Mouse (Mus musculus) gastrocnemius, postnatal 36 days (tissue): Measurements from ENCODE around the gene Vsx2. TPM values are rescaled to one million over a fixed set of nuclear protein-coding genes. Genes with fewer than 3 reads are reported as not detected.

Experiments used
- DNase-seq, 2 experiments: peaks; one replicate each; pipeline ENCODE4 v3.0.0; 2022
- intact Hi-C: fragments of 180-260 bp; cut with DNase I; formaldehyde crosslinking; loops from one replicate; pipeline ENCODE4 v1.15.1; 2025
- total RNA-seq, 2 experiments: library from RNA; stranded (reverse); gene quantifications; 2 replicates each; pipeline ENCODE4 v1.2.3; 2021

The Vsx2 gene
- total RNA-seq, 2 experiments from 2014 or later = not detected

- intact Hi-C loops = no loop called here
- DNase-seq = no peak
Observed at GRCm38 (mm10) chr12:84571466-84572340, 2.1 kb downstream of the Vsx2 start.

- DNase-seq = no peak
- intact Hi-C loops = no loop called here
Observed at GRCm38 (mm10) chr12:84572341-84572720, 2.8 kb downstream of the Vsx2 start.

GRCm38 (mm10) chr12:84573094-84573493 is 3.5 kb downstream of the Vsx2 start:
- intact Hi-C loops = no loop called here

GRCm38 (mm10) chr12:84577768-84578439 is 8.3 kb downstream of the Vsx2 start:
- DNase-seq = no peak
- intact Hi-C loops = no loop called here

More at GRCm38 (mm10) chr12:84573094-84573493, 3.5 kb downstream of the Vsx2 start:
- no peak for DNase-seq

- intact Hi-C loops = no loop called here
Observed at GRCm38 (mm10) chr12:84578440-84578770, 8.8 kb downstream of the Vsx2 start.

DNA sequence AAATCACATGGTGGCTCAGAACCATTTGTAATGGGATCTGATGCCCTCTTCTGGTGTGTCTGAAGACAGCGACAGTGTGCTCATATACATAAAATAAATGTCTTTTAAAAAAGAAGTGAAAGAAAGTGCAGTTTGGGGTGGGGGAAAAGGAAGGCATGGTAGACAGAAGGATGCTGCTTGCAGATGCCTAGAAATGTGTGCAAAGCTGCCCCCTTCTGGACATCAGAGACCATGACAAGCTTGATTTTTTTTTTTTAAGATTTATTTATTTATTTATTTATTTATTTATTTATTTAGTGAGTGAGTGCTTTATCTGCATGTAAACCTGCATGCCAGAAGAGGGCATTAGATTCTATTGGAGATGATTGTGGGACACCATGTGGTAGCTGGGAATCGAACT is 11.7 kb downstream of the Vsx2 start:
- intact Hi-C loops = no loop called here

More at GRCm38 (mm10) chr12:84578440-84578770, 8.8 kb downstream of the Vsx2 start:
- no peak for DNase-seq

DNA sequence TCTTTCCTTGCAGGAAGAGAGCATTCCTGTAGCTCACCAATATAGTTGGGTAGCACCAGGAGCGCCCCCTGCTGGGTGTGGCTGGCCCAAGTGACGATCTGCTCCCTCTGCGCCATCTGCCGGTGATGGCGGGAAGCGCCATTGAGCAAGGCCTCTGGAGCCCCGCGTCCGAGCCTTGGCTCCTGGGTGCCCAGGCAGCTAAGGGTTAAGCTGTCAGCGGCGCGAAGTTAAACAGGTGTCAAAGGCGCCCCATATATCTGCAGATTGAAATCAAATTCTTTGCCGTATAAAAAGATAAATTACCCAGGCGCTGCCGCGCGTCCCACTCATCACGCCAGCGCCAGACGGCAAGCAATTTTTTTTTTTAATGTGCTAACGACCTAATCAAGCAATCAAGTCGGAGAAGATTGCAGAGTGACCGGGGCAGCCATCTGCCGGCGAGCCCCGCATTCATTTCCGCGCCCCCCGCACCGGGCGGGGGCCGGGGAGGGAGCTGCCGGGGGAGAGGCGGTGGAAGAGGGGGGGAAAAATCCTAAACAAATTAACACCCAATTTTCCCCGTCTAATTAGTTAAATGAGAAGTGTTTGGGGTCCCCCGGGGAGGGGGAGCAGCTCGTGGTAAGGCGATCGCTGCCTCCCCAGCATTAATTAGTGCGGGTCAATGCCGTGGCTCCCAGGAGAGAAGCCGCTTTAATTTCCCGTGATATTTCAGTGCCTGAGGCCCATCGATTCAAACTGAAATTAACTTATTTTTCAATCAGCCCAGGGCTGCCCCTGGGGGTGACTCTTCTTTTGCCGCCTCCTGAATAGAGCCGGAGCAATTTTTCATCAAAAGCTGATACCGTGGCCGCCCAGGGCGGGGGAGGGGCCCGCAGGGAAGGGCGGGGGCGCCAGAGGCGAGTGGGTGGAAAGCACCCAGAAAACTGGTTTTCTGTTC is 20.5 kb downstream of the Vsx2 start:
- intact Hi-C loops = loop anchor here (2.0 to 5.0 kb wide), 2 partner anchors 48 to 119 kb away; no protein-coding TSS in a partner anchor
- peak; percentile 89 for DNase-seq

More for the DNA sequence above, 11.7 kb downstream of the Vsx2 start:
- no peak for DNase-seq

GRCm38 (mm10) chr12:84598324-84598723 is 28.8 kb downstream of the Vsx2 start:
- intact Hi-C loops = no loop called here

GRCm38 (mm10) chr12:84604001-84604400 is 34.4 kb downstream of the Vsx2 start:
- no peak for DNase-seq

More at GRCm38 (mm10) chr12:84598324-84598723, 28.8 kb downstream of the Vsx2 start:
- no peak for DNase-seq

GRCm38 (mm10) chr12:84605860-84606259 is 36.3 kb downstream of the Vsx2 start:
- DNase-seq = no peak
- intact Hi-C loops = no loop called here

More at GRCm38 (mm10) chr12:84604001-84604400, 34.4 kb downstream of the Vsx2 start:
- intact Hi-C loops = no loop called here

DNA sequence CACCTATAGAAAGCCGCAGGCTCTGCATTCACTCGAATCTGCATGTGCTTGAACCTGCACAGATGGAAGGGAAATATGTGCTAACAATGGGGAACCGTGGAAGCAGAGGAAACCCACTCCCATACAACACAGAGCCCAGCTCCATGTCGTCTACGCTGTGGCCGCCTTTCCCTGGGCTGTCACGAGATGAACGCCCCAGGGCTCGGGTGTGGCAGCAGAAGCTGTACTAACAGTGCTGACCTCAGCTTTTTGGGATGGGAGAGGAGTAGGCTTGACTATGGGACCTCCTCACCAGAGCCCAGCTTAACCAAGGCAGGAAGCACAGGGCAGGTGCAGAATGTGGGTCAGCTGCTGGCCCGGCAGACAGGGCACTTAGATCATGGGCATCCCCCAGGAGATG is 42.2 kb downstream of the Vsx2 start:
- intact Hi-C loops = no loop called here
- no peak for DNase-seq

- intact Hi-C loops = no loop called here
- DNase-seq = no peak
Observed at GRCm38 (mm10) chr12:84612518-84612917, 43.0 kb downstream of the Vsx2 start.

DNA sequence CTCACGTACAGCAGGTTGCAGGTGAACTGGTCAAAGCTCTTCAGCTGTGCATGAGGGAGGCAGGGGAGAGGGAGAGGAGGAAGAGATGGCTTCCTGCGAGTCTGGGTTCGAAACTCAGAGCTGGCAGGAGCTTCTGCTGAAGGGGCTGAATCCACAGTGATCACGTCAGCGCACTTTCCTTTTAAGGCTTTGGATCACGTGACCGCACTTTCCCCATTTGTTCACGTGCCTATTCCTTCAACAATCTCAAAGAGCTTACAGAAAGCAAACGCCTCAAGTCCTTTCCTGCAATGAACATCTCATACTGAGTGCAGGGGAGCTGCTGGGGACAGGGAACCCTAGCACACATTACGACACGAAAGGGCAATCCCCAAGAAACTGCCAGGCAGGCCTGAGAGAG is 44.4 kb downstream of the Vsx2 start:
- intact Hi-C loops = no loop called here
- DNase-seq = no peak

GRCm38 (mm10) chr12:84614524-84614923 is 45.0 kb downstream of the Vsx2 start:
- intact Hi-C loops = no loop called here
- DNase-seq = no peak

GRCm38 (mm10) chr12:84616977-84617630 is 47.5 kb downstream of the Vsx2 start, which contains the start of gene Abcd4:
Gene Abcd4 (minus strand): TSS chr12:84617413.
- peak; percentile 89 to 93 for DNase-seq
- intact Hi-C loops = no loop called here

DNA sequence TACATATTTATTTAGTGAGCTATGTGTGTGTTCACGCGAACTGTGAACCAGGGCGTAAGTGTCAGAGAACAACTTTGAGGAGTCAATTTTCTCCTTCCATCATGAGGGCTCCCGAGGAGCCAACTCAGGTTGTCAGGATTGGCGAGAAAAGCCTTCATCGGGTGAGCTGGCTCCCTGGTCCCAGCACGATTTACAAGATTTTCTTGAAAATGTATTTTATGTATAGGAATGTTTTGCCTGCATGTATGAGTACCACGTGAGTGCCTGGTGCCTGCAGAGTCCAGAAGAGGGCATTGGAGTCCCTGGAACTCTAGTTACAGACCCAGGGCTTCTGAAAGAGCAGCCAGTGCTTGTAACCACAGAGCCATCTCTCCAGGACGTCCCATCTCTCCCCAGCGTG is 48.1 kb downstream of the Vsx2 start:
- intact Hi-C loops = no loop called here
- no peak for DNase-seq

DNA sequence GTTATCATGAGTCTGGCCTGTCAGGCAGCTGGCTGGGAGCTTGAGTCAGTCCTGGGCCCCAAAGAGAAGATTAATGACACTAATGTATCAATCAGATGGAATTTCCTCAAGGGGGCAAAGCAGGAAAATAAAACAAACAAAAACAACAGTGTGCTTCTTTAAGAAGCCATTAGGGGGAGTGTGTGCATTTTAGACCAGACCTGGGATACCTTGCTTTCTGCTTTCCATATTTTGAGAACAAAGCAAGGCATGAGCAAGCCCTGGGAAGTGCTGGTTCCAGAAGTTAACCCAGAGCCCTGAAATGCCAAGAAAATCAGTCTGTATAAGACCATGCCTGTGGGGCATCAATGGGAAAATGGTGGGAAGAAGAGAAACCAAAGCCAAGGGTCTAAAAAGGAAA is 51.4 kb downstream of the Vsx2 start:
- intact Hi-C loops = no loop called here
- DNase-seq = no peak

GRCm38 (mm10) chr12:84624601-84625000 is 55.0 kb downstream of the Vsx2 start:
- intact Hi-C loops = no loop called here
- DNase-seq = no peak

DNA sequence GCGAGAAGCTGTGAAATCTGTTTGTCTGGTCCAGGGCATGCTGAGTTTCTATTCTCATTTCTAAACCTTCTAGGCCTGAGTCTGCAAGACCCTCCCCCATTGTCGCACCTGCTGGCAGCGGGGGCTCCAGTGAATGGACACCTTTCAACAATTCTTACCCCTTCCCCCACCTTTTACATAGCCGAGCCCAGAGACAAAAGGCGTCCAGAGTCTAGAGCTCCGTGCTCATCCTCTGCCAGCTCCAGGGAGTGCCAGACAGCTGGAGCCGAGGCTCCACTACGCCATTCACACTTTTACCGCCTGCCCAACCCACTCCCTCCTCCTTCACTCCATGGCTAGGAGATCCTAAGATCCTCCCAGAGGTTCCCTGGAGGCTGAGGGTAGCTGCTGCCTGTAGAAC is 55.6 kb downstream of the Vsx2 start:
- intact Hi-C loops = no loop called here
- no peak for DNase-seq

DNA sequence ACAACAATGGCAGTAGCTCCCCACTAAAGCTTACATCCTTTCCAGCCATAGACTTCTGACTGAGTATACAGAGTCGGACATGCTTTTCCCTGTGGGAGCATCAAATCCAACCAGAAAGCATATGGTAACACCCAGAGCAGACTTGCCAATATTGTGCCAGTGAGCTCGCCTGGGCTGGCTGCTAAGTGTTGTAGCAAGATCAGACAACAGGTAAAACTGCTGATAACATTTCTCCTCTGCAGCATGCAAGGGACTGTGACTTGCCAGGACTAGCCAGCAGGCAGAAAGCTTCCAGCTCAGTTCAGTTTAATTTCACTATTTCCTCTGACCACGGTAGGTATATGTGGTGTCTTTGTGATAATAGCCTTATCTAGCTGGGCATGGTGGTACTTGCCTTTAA is 62.3 kb downstream of the Vsx2 start:
- no peak for DNase-seq
- intact Hi-C loops = no loop called here
